Mouse (Mus musculus) myocyte (in vitro differentiated cells): Measurements from ENCODE around the gene Tex50.

ENCODE experiments used
- MAX ChIP-seq: IDR thresholded peaks from one replicate; pipeline ENCODE4 v1.6.1; 2011; ENCODE audit warnings: low read depth, mild to moderate bottlenecking, control low read depth
- MYOD1 ChIP-seq, 3 experiments: IDR thresholded peaks; one replicate each; pipeline ENCODE4 v1.6.1; 2011; ENCODE audit warnings: control low read depth in 2 of 3, low read depth in 2 of 3, mild to moderate bottlenecking in 2 of 3, moderate library complexity in 1 of 3; ENCODE audit not compliant: insufficient read length in 2 of 3, control insufficient read depth in 1 of 3
- POLR2A ChIP-seq: IDR thresholded peaks from one replicate; pipeline ENCODE4 v1.6.1; 2011; ENCODE audit warnings: low read depth, mild to moderate bottlenecking, control low read depth, moderate library complexity; ENCODE audit not compliant: insufficient read length
- POLR2AphosphoS2 ChIP-seq: IDR thresholded peaks from one replicate; pipeline ENCODE4 v1.6.1; 2011; ENCODE audit warnings: low read depth, control low read depth; ENCODE audit not compliant: insufficient read length
- TCF12 ChIP-seq: IDR thresholded peaks from one replicate; pipeline ENCODE4 v1.6.1; 2011; ENCODE audit warnings: mild to moderate bottlenecking, control low read depth; ENCODE audit not compliant: poor library complexity, insufficient read depth, severe bottlenecking
- USF1 ChIP-seq: IDR thresholded peaks from one replicate; pipeline ENCODE4 v1.6.1; 2011; ENCODE audit warnings: low read depth, mild to moderate bottlenecking, control low read depth, moderate library complexity

DNA sequence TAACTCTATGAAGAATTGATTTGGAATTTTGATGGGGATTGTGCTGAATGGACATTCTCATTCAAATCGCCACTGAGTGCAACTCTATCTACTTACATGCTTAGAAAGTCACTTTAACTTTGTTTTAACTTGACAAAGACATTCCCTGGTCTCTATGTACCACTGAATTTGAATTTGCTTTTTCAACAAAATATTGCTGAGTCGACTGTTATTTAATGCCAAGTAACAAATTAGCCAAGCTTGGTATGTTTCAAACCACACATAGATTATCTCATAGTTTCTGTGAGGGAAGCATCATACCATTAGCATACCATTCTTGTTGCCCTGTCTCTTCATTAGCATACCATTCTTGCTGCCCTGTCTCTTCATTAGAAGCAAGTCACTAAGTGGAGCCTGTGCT lies 11.2 kb downstream of the Tex50 start:
- no peak for TF ChIP-seq POLR2A
- no peak for TF ChIP-seq MAX
- no peak for TF ChIP-seq POLR2AphosphoS2
- TF ChIP-seq USF1: no peak
- TF ChIP-seq MYOD1 (IDR thresholded peaks at IDR 0.05; ENCODE audit: control insufficient read depth in 1 of 3, insufficient read length in 2 of 3, low read depth in 2 of 3): no peak
- TF ChIP-seq TCF12: no peak
